Mouse (Mus musculus): Measurements from ENCODE around the gene Fbln5.

The Fbln5 gene

GRCm38 (mm10) chr12:101810515-101810914, 8.3 kb downstream of the Fbln5 start:
- DNase-seq (ENCODE audit: low spot score) = no peak

- DNase-seq (ENCODE audit: low spot score) = no peak
Measured at GRCm38 (mm10) chr12:101807400-101807799, 11.5 kb downstream of the Fbln5 start.

GRCm38 (mm10) chr12:101802445-101802844, 16.4 kb downstream of the Fbln5 start:
- DNase-seq (ENCODE audit: low spot score) = no peak

- no peak for DNase-seq (ENCODE audit: low spot score)
Measured at GRCm38 (mm10) chr12:101801744-101802143, 17.1 kb downstream of the Fbln5 start.

GRCm38 (mm10) chr12:101801051-101801450, 17.8 kb downstream of the Fbln5 start:
- no peak for DNase-seq (ENCODE audit: low spot score)

- DNase-seq (ENCODE audit: low spot score) = no peak
Measured at GRCm38 (mm10) chr12:101798189-101798922, 20.5 kb downstream of the Fbln5 start.

GRCm38 (mm10) chr12:101794458-101794857, 24.4 kb downstream of the Fbln5 start:
- DNase-seq (ENCODE audit: low spot score) = peak; percentile 49

GRCm38 (mm10) chr12:101793221-101793621, 25.6 kb downstream of the Fbln5 start:
- peak; percentile 63 for DNase-seq (ENCODE audit: low spot score)

- no peak for DNase-seq (ENCODE audit: low spot score)
Measured at GRCm38 (mm10) chr12:101792684-101793083, 26.2 kb downstream of the Fbln5 start.

- DNase-seq (ENCODE audit: low spot score) = no peak
Measured at GRCm38 (mm10) chr12:101789767-101790166, 29.1 kb downstream of the Fbln5 start.

GRCm38 (mm10) chr12:101789250-101789649, 29.6 kb downstream of the Fbln5 start:
- DNase-seq (ENCODE audit: low spot score) = no peak

GRCm38 (mm10) chr12:101782787-101783186, 36.1 kb downstream of the Fbln5 start:
- no peak for DNase-seq (ENCODE audit: low spot score)

GRCm38 (mm10) chr12:101780915-101781314, 37.9 kb downstream of the Fbln5 start:
- DNase-seq (ENCODE audit: low spot score) = no peak

- DNase-seq (ENCODE audit: low spot score) = no peak
Measured at GRCm38 (mm10) chr12:101777613-101778325, 41.1 kb downstream of the Fbln5 start.

- no peak for DNase-seq (ENCODE audit: low spot score)
Measured at GRCm38 (mm10) chr12:101776383-101776782, 42.5 kb downstream of the Fbln5 start.

- DNase-seq (ENCODE audit: low spot score) = no peak
Measured at GRCm38 (mm10) chr12:101774116-101774515, 44.7 kb downstream of the Fbln5 start.

- DNase-seq (ENCODE audit: low spot score) = no peak
Measured at GRCm38 (mm10) chr12:101772962-101773361, 45.9 kb downstream of the Fbln5 start.

GRCm38 (mm10) chr12:101770283-101771015, 48.4 kb downstream of the Fbln5 start:
- no peak for DNase-seq (ENCODE audit: low spot score)

- DNase-seq (ENCODE audit: low spot score) = no peak
Measured at GRCm38 (mm10) chr12:101767306-101768053, 51.4 kb downstream of the Fbln5 start.

GRCm38 (mm10) chr12:101766228-101766852, 52.5 kb downstream of the Fbln5 start:
- no peak for DNase-seq (ENCODE audit: low spot score)

GRCm38 (mm10) chr12:101764870-101765269, 54.0 kb downstream of the Fbln5 start:
- no peak for DNase-seq (ENCODE audit: low spot score)

- no peak for DNase-seq (ENCODE audit: low spot score)
Measured at GRCm38 (mm10) chr12:101763065-101763464, 55.8 kb downstream of the Fbln5 start.
